Mouse (Mus musculus) right cerebral cortex, postnatal 14 days (tissue): Measurements from ENCODE around the gene Fam151b.

Experiments used
- DNase-seq: peaks from one replicate; pipeline ENCODE4 v3.0.0; 2022

Fam151b gene

DNA sequence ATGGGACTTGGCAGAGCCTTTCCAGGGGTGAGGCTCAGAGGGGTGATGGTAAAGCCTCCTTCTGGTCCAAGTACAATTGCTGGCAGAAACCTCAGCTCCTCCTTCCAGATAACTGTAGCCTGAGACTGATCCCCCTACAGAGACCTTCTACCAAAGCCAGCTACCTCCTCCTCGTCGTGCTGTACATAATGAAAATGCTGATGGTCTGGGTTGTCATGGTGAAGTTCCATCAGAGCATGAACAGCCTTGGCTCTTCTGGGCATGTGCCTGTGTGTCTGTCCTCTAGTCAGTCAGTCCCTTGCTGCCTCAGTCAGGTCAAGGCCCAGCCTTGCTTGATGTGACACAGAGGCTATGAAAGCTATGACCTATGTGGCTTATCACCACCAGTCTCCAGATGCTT is 73.3 kb downstream of the Fam151b start:
- no peak for DNase-seq

DNA sequence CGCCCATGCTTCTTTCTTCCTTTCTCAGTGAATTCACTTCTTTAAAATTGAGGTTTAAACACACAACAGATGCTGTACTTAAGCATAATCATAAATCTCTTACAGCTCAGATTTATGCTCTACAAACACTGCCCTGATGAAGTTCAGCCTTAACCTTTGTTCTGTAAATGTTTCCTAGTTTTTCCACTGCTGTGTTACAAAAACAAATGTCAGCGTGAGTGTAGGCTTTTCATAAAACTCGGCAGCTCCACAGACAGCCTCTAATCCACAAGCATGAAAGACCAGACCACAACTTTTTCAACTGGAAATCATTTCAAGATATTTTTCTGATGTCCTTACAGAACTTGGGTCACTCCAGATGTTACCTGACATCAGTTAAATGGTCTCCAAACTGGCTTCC is 80.3 kb downstream of the Fam151b start:
- no peak for DNase-seq

DNA sequence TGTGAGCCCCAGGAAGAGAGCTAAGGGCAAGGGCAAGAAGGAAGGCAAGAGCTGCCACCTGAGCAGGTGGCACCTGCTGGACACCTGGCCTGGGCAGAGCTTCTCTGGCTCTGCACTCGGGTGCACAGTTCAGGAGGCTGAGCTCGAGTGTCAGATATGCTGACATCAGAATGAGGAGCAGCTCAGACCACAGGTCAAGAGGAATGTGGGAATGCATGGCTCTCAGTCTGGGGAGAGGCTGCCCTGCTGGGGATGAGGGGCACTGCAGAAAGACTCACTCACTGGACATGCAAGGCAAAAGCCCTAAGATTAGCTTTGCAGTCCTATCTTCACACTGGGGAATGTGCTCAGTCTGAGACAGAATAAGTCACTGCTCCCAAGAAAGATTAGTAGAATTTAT is 81.8 kb downstream of the Fam151b start:
- no peak for DNase-seq
